Mouse (Mus musculus): ENCODE results near the gene Tle3. TPM values are rescaled to one million over a fixed set of nuclear protein-coding genes. Genes with fewer than 3 reads are reported as not detected.

The Tle3 gene
- total and polyA plus RNA-seq, 2 experiments from 2014 or later: 20.2 to 94.9 TPM

- DNase-seq (ENCODE audit: low spot score): peak; percentile 55
- ATAC-seq (ENCODE audit: low FRiP score): no peak
These were observed 85.0 kb downstream of the Tle3 start for GRCm38 (mm10) chr9:61457162-61457523.

GRCm38 (mm10) chr9:61461859-61462258 lies 89.7 kb downstream of the Tle3 start:
- Histone ChIP-seq H3K9ac (replicated peaks; ENCODE audit: low read length, poor library complexity, severe bottlenecking) (no peak overlapping the region), H3K9me3 (ENCODE audit: low read length) (peaks cover 8% of the 10 kb centered on the region; the same call in 1 of the 2 replicates), H3K27me3 (ENCODE audit: insufficient read depth, low read length) (no peaks in the 10 kb centered on the region; the same call in 1 of the 2 replicates), H3K36me3 (ENCODE audit: insufficient read depth, low read length) (no peaks in the 10 kb centered on the region), H3K4me1 (ENCODE audit: insufficient read depth, low read length) (no peaks in the 10 kb centered on the region), H3K4me2 (ENCODE audit: low read depth, low read length, poor library complexity, severe bottlenecking) (no peak overlapping the region), H3K4me3 (ENCODE audit: low read depth, low read length) (no peak overlapping the region), H3K27ac (ENCODE audit: low read depth, low read length) (no peak overlapping the region)
- 30% methylated on average over 4 of the region's 4 CpGs for WGBS
- ATAC-seq (ENCODE audit: low FRiP score): no peak
- TF ChIP-seq CTCF (IDR thresholded peaks at IDR 0.05): no peak
- DNase-seq (ENCODE audit: low spot score): no peak

More at GRCm38 (mm10) chr9:61457162-61457523, 85.0 kb downstream of the Tle3 start:
- no peak for TF ChIP-seq CTCF (IDR thresholded peaks at IDR 0.05)
- Histone ChIP-seq H3K36me3 (ENCODE audit: insufficient read depth, low read length) (no peaks in the 10 kb centered on the region), H3K27me3 (ENCODE audit: insufficient read depth, low read length) (no peaks in the 10 kb centered on the region), H3K4me1 (ENCODE audit: insufficient read depth, low read length) (no peaks in the 10 kb centered on the region), H3K4me3 (ENCODE audit: low read depth, low read length) (no peak overlapping the region), H3K27ac (ENCODE audit: low read depth, low read length) (no peak overlapping the region), H3K9ac (replicated peaks; ENCODE audit: low read length, poor library complexity, severe bottlenecking) (no peak overlapping the region), H3K9me3 (ENCODE audit: low read length) (no peaks in the 10 kb centered on the region), H3K4me2 (ENCODE audit: low read depth, low read length, poor library complexity, severe bottlenecking) (no peak overlapping the region)
- 49% methylated on average over 10 of the region's 10 CpGs for WGBS

GRCm38 (mm10) chr9:61467436-61467835 lies 95.3 kb downstream of the Tle3 start:
- TF ChIP-seq CTCF (IDR thresholded peaks at IDR 0.05): no peak
- ATAC-seq (ENCODE audit: low FRiP score): no peak
- H3K27me3 ChIP-seq (ENCODE audit: insufficient read depth, low read length): no peaks in the 10 kb centered on the region; the same call in 1 of the 2 replicates
- no peak overlapping the region for H3K4me3 ChIP-seq (ENCODE audit: low read depth, low read length)
- no peak for DNase-seq (ENCODE audit: low spot score)
- H3K36me3 ChIP-seq (ENCODE audit: insufficient read depth, low read length): no peaks in the 10 kb centered on the region
- H3K27ac ChIP-seq (ENCODE audit: low read depth, low read length): no peak overlapping the region
- 96% methylated on average over 3 of the region's 3 CpGs for WGBS
- no peak overlapping the region for H3K9ac ChIP-seq (replicated peaks; ENCODE audit: low read length, poor library complexity, severe bottlenecking)
- H3K4me1 ChIP-seq (ENCODE audit: insufficient read depth, low read length): peaks cover 3% of the 10 kb centered on the region; the same call in 1 of the 2 replicates
- H3K9me3 ChIP-seq (ENCODE audit: low read length): peaks cover 8% of the 10 kb centered on the region; the same call in 1 of the 2 replicates
- H3K4me2 ChIP-seq (ENCODE audit: low read depth, low read length, poor library complexity, severe bottlenecking): no peak overlapping the region
